8 mouse cellular contexts compared by ENCODE assay signal in genomic region chr3:54587127-54587995, GRCm38 (mm10).
DNase-seq lines count a peak whose midpoint lies in the region; ATAC-seq and TF ChIP-seq lines count a peak whose summit lies in the region.

No protein-coding gene starts in this region.

- no peaks in the 10 kb centered on the region for H3K36me3 ChIP-seq in forebrain, embryonic 15.5 days
- no peaks in the 10 kb centered on the region for H3K36me3 ChIP-seq in forebrain, embryonic 12.5 days (replicated peaks)
- H3K36me3 ChIP-seq in embryonic facial prominence, embryonic 15.5 days, result no peaks in the 10 kb centered on the region
- no peaks in the 10 kb centered on the region for H3K36me3 ChIP-seq in limb, embryonic 15.5 days

- H3K27ac ChIP-seq in forebrain, embryonic 15.5 days (replicated peaks), result peak overlapping the region; percentile 76
- H3K27ac ChIP-seq in forebrain, embryonic 12.5 days, result no peak overlapping the region
- H3K27ac ChIP-seq in embryonic facial prominence, embryonic 15.5 days (replicated peaks), result peak overlapping the region; percentile 94
- peak overlapping the region; percentile 80 for H3K27ac ChIP-seq in limb, embryonic 15.5 days
- no peak overlapping the region for H3K27ac ChIP-seq in cerebellum, adult 2 months (ENCODE audit: insufficient read depth, low read length)

- no peak for TF ChIP-seq CTCF in cerebellum, adult 2 months (IDR thresholded peaks at IDR 0.05; ENCODE audit: borderline replicate concordance, insufficient read depth, low read depth, low read length)

- H3K4me1 ChIP-seq in forebrain, embryonic 15.5 days, result no peaks in the 10 kb centered on the region
- H3K4me1 ChIP-seq in forebrain, embryonic 12.5 days, result no peaks in the 10 kb centered on the region
- H3K4me1 ChIP-seq in embryonic facial prominence, embryonic 15.5 days, result peaks cover 16% of the 10 kb centered on the region
- H3K4me1 ChIP-seq in limb, embryonic 15.5 days, result peaks cover 9% of the 10 kb centered on the region; the same call in 1 of the 2 replicates
- no peaks in the 10 kb centered on the region for H3K4me1 ChIP-seq in cerebellum, adult 2 months (ENCODE audit: control insufficient read depth, insufficient read depth, low read length)

- no peak overlapping the region for H3K9ac ChIP-seq in forebrain, embryonic 15.5 days (replicated peaks)
- H3K9ac ChIP-seq in forebrain, embryonic 12.5 days, result no peak overlapping the region
- H3K9ac ChIP-seq in embryonic facial prominence, embryonic 15.5 days, result no peak overlapping the region
- H3K9ac ChIP-seq in limb, embryonic 15.5 days, result no peak overlapping the region

- WGBS in forebrain, embryonic 15.5 days, result 71% methylated on average over 21 of the region's 21 CpGs
- WGBS in forebrain, embryonic 12.5 days, result 85% methylated on average over 21 of the region's 21 CpGs
- 18% methylated on average over 21 of the region's 21 CpGs for WGBS in embryonic facial prominence, embryonic 15.5 days
- WGBS in limb, embryonic 15.5 days, result 22% methylated on average over 21 of the region's 21 CpGs
- WGBS in cerebellum, adult 2 months, result 84% methylated on average over 21 of the region's 21 CpGs

- peak; percentile 68 for ATAC-seq in forebrain, embryonic 15.5 days (replicated peaks)
- ATAC-seq in forebrain, embryonic 12.5 days (ENCODE audit: low FRiP score), result no peak
- ATAC-seq in embryonic facial prominence, embryonic 15.5 days (ENCODE audit: insufficient number of reproducible peaks, low FRiP score, low TSS enrichment, low read depth), result peak; percentile 90
- ATAC-seq in limb, embryonic 15.5 days (ENCODE audit: insufficient number of reproducible peaks, low FRiP score, low TSS enrichment, low read depth), result peak; percentile 85

- H3K4me3 ChIP-seq in forebrain, embryonic 15.5 days, result no peak overlapping the region
- H3K4me3 ChIP-seq in forebrain, embryonic 12.5 days (replicated peaks), result no peak overlapping the region
- H3K4me3 ChIP-seq in embryonic facial prominence, embryonic 15.5 days (replicated peaks), result no peak overlapping the region; the same call in 1 of the 2 replicates
- H3K4me3 ChIP-seq in limb, embryonic 15.5 days, result peak overlapping the region; percentile 21
- no peak overlapping the region for H3K4me3 ChIP-seq in cerebellum, adult 2 months (replicated peaks; ENCODE audit: insufficient read depth, low read depth, low read length)

- peak; percentile 87 for DNase-seq in 3T3-L1 (ENCODE audit: low read depth, low spot score)
- no peak for DNase-seq in cerebellum, adult 2 months
- DNase-seq in heart, adult 18-20 months, result no peak
- no peak for DNase-seq in gastrocnemius, postnatal 36 days

- intact Hi-C loops in gastrocnemius, postnatal 36 days (cut with DNase I), result no loop called here

- no peak overlapping the region for H3K4me2 ChIP-seq in forebrain, embryonic 15.5 days (replicated peaks)
- no peak overlapping the region for H3K4me2 ChIP-seq in forebrain, embryonic 12.5 days
- peak overlapping the region; percentile 24 for H3K4me2 ChIP-seq in embryonic facial prominence, embryonic 15.5 days (replicated peaks)
- H3K4me2 ChIP-seq in limb, embryonic 15.5 days, result peak overlapping the region; percentile 40

- TF ChIP-seq POLR2A in cerebellum, adult 2 months (IDR thresholded peaks at IDR 0.05; ENCODE audit: borderline replicate concordance, insufficient read depth, low read length), result no peak

- H3K27me3 ChIP-seq in forebrain, embryonic 15.5 days, result no peaks in the 10 kb centered on the region
- no peaks in the 10 kb centered on the region for H3K27me3 ChIP-seq in forebrain, embryonic 12.5 days
- no peaks in the 10 kb centered on the region for H3K27me3 ChIP-seq in embryonic facial prominence, embryonic 15.5 days
- no peaks in the 10 kb centered on the region for H3K27me3 ChIP-seq in limb, embryonic 15.5 days
- H3K27me3 ChIP-seq in cerebellum, adult 2 months (ENCODE audit: control insufficient read depth, insufficient read depth, low read length), result no peaks in the 10 kb centered on the region

- no peaks in the 10 kb centered on the region for H3K9me3 ChIP-seq in forebrain, embryonic 15.5 days
- H3K9me3 ChIP-seq in forebrain, embryonic 12.5 days, result no peaks in the 10 kb centered on the region
- no peaks in the 10 kb centered on the region for H3K9me3 ChIP-seq in embryonic facial prominence, embryonic 15.5 days (replicated peaks)
- no peaks in the 10 kb centered on the region for H3K9me3 ChIP-seq in limb, embryonic 15.5 days

Comparison
In these comparisons a context has a peak if more than half of its experiments do, and no peak if none do; other contexts are left out.
1. H3K27ac ChIP-seq: peak in forebrain, embryonic 15.5 days (single experiment), embryonic facial prominence, embryonic 15.5 days (single experiment) and limb, embryonic 15.5 days (single experiment); none in forebrain, embryonic 12.5 days (single experiment) and cerebellum, adult 2 months (single experiment).
2. H3K4me2 ChIP-seq: peak in embryonic facial prominence, embryonic 15.5 days (single experiment) and limb, embryonic 15.5 days (single experiment); none in forebrain, embryonic 15.5 days (single experiment) and forebrain, embryonic 12.5 days (single experiment).